In the genomic region with DNA sequence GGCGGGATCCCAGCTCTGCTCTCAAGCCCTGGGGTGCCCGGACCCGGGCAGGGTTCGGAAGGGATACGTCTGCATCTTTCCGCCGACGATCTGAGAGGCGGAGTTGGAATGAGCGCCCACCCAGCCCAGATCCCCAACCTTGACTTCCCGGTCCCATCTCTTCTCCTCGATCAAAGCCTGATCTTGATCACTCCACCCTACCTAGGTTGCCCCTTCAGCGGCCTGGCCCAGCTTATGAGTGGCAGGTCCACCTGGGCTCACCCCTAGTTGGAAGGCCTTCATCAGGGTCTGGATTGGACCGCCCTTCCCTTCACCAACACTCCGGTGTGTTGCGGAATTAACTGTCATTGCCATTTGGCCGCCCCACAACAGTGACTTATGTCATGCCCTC, we compare ENCODE assay signal across 8 mouse cellular contexts. TPM values are rescaled to one million over a fixed set of nuclear protein-coding genes. Genes with fewer than 3 reads are reported as not detected.
DNase-seq lines count a peak whose midpoint lies in the region; ATAC-seq and TF ChIP-seq lines count a peak whose summit lies in the region.

A gene (minus strand): TSS at position 258 of the 391 bp plus-strand sequence.

- peak within 1 kb of the TSS; percentile 80 for H3K4me2 ChIP-seq in hindbrain, postnatal 0 days (ENCODE audit: low read depth, low read length)

- H3K27me3 ChIP-seq in testis, adult 2 months (ENCODE audit: control insufficient read depth, insufficient read depth, low read length): no peaks in the 10 kb centered on the region
- H3K27me3 ChIP-seq in hindbrain, postnatal 0 days (ENCODE audit: insufficient read depth, low read length): no peaks in the 10 kb centered on the region

- no peaks in the 10 kb centered on the region for H3K36me3 ChIP-seq in testis, adult 2 months (ENCODE audit: control insufficient read depth, insufficient read depth, low read length)
- H3K36me3 ChIP-seq in hindbrain, postnatal 0 days (ENCODE audit: insufficient read depth, low read length): no peaks in the 10 kb centered on the region

- peak within 1 kb of the TSS; percentile 87 for H3K9ac ChIP-seq in hindbrain, postnatal 0 days (replicated peaks; ENCODE audit: low read length)

- 2% methylated on average over 16 of the region's 17 CpGs for WGBS in hindbrain, postnatal 0 days

- no peak within 1 kb of the TSS for H3K27ac ChIP-seq in testis, adult 2 months (ENCODE audit: control insufficient read depth, insufficient read depth, low read depth, low read length)
- H3K27ac ChIP-seq in hindbrain, postnatal 0 days: peak within 1 kb of the TSS; percentile 85

- ATAC-seq in hindbrain, postnatal 0 days: peak; percentile 46

- H3K4me3 ChIP-seq in testis, adult 2 months (ENCODE audit: control insufficient read depth, low read depth, low read length): peak within 1 kb of the TSS; percentile 70
- H3K4me3 ChIP-seq in hindbrain, postnatal 0 days (ENCODE audit: low read length): peak within 1 kb of the TSS; percentile 72

- peak; percentile 35 to 38 for DNase-seq in frontal cortex, postnatal 36 days (ENCODE audit: low spot score in 2 of 2)
- DNase-seq in frontal cortex, postnatal 10 days (ENCODE audit: low spot score in 2 of 2): no peak
- no peak for DNase-seq in testis, postnatal 14 days (ENCODE audit: low spot score)
- no peak for DNase-seq in hindbrain, postnatal 0 days (ENCODE audit: low spot score)
- peak; percentile 14 for DNase-seq in lung, postnatal 10 days
- no peak for DNase-seq in Muller cell, postnatal 12 days (ENCODE audit: inconsistent ontology term)
- DNase-seq in right cerebral cortex, postnatal 36 days (ENCODE audit: low spot score in 2 of 2): no peak

- TF ChIP-seq CTCF in testis, adult 2 months (IDR thresholded peaks at IDR 0.05; ENCODE audit: control insufficient read depth, insufficient read depth, insufficient replicate concordance, low read depth, low read length): no peak
- TF ChIP-seq CTCF in hindbrain, postnatal 0 days (IDR thresholded peaks at IDR 0.05; ENCODE audit: low read depth): no peak

- H3K9me3 ChIP-seq in hindbrain, postnatal 0 days (ENCODE audit: low read length): no peaks in the 10 kb centered on the region

- no peak for TF ChIP-seq POLR2A in testis, adult 2 months (IDR thresholded peaks at IDR 0.05; ENCODE audit: control insufficient read depth, low read depth, low read length)

- H3K4me1 ChIP-seq in testis, adult 2 months (ENCODE audit: control insufficient read depth, insufficient read depth, low read length): peaks cover 12% of the 10 kb centered on the region
- H3K4me1 ChIP-seq in hindbrain, postnatal 0 days (ENCODE audit: insufficient read depth, low read length): peaks cover 27% of the 10 kb centered on the region

RNA-seq across cellular contexts. Expression of the gene that starts here (rescaled TPM):
- 0.32 and 0.90 TPM in 2 replicates for polyA plus RNA-seq in testis, adult 2 months (2012; rRNA removed)
- total RNA-seq in hindbrain, postnatal 0 days (2014; rRNA removed): 86.8 and 110 TPM in 2 replicates
- polyA plus RNA-seq in hindbrain, postnatal 0 days (2015; fragmentation: Nextera tagmentation; extraction: Ambion mirVana): 53.9 and 56.5 TPM in 2 replicates

Comparison
In these comparisons a context has a peak if more than half of its experiments do, and no peak if none do; other contexts are left out.
1. RNA of the gene that starts here (polyA plus RNA-seq): 53.9 to 56.5 TPM in hindbrain, postnatal 0 days; 0.32 to 0.90 TPM in testis, adult 2 months; every median in the first group is over 10 times any median in the second.
2. DNase-seq: peak in frontal cortex, postnatal 36 days (2 of 2) and lung, postnatal 10 days (single experiment); none in frontal cortex, postnatal 10 days (0 of 2), testis, postnatal 14 days (single experiment), hindbrain, postnatal 0 days (single experiment), Muller cell, postnatal 12 days (single experiment) and right cerebral cortex, postnatal 36 days (0 of 2).